Mouse (Mus musculus): ENCODE measurements around the gene Rims3. TPM values are rescaled to one million over a fixed set of nuclear protein-coding genes. Genes with fewer than 3 reads are reported as not detected.

The Rims3 gene
- polyA plus RNA-seq (2015; fragmentation: Illumina TruSeq; extraction: RNeasy Lipid Tissue Mini Kit (QIAGEN cat#74804); ENCODE audit: low read depth, low replicate concordance): 110 TPM

DNA sequence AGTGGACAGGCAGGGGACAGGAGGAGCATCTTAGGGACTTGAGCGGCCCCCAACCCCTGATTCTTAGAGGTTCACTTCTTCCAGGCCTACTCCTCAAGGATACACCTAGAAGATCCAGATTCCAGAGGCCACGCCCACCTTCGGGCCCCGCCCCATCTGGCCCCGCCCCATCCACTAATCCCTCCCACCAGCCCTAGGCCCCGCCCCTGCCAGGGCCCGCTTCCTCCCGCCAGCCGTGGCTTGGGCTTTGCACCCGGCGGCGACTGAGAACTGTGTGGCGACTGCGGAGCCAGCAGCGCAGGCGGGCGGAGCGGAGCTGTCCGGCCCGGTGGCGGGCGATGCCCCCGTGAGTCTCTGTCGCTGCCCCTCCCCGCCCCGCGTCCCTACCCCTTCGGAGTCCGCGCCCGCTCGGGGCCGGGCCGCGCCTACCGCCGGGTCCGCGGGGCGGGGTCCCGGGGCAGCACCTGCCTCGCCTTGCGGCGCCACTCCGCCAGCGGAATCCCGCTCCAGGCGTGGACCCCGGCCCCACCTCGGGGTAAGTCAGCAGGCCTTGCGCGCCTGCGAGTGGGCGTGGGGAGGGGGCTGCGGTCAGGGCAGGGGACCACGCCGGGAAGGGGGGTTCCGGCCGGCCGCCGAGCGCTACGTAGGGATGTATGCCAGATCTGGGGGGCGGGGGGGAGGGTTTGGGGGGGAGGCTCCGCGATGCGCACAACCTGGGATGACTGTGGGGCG is at the start of gene Rims3:
Rims3 (plus strand) TSS at position 229 of the 732 bp plus-strand sequence.

DNA sequence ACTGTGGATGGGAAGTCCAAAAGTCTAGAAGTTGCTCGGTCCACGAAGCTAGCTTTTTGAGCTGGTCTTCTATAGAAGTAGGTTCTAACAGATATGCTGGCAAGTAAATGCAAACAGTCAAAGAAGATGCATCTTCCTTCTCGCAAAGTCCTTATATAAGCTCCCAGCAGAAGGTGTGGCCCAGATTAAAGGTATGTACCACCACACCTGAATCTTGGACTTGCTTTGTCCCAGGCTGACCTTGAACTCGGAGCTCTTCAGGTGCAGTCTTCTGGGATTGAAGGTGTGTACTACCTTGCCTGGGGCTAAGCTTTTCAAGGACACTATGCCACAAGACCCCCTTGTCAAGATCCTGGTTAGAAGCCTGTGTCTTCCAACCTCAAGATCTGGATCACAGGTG is 23.1 kb upstream of the Rims3 start, which contains the start of gene Nfyc:
Nfyc (minus strand) TSS at position 101 of the 400 bp plus-strand sequence.

DNA sequence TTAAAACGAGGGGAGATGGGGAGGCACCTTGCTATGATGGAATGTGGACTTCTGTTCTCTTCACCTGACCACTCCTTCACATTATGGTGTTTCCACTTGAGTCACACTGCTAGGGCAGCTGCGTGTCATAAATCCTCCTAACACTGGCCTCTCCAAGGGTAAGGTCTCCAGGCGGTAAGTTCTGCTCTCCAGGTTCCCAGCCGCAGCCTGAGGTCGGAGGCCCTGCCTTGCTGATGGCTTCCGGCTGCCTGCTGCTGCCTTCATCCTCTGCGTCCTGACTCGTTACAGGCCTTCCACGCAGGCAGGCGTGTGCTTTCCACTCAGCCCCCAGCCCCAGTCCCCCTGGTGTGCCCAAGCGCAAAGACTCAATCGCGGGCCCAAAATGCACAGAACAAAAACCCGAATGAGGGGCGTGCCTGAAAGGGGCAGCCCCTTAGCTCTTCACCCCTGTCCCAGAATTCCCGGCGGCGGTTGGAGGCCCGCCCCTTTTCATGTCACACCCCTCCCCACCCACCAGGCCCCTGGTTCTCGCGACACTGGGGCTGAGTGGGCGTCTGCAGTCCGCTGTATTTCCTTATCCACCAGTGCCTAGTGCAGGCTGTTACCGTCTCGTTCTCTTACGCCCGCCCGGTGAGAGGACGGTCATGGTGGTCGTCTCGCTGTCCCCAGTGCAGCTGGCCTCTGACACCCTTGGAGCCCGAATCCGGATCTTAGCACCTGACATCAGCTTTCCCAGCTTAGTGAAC is 70.1 kb downstream of the Rims3 start, which contains the start of gene Exo5:
Exo5 (minus strand) TSS at position 464 of the 746 bp plus-strand sequence.

Other genes with a start within 250 kb of the Rims3 start
- gene Cited4, start 188.2 kb upstream of the Rims3 start, polyA plus RNA-seq (2015; fragmentation: Illumina TruSeq; extraction: RNeasy Lipid Tissue Mini Kit (QIAGEN cat#74804); ENCODE audit: low read depth, low replicate concordance): 9.3 TPM
- 5.5 TPM for gene Kcnq4, start 106.2 kb upstream of the Rims3 start, polyA plus RNA-seq (2015; fragmentation: Illumina TruSeq; extraction: RNeasy Lipid Tissue Mini Kit (QIAGEN cat#74804); ENCODE audit: low read depth, low replicate concordance)
- gene Nfyc, start 23.2 kb upstream of the Rims3 start, polyA plus RNA-seq (2015; fragmentation: Illumina TruSeq; extraction: RNeasy Lipid Tissue Mini Kit (QIAGEN cat#74804); ENCODE audit: low read depth, low replicate concordance): 48.3 TPM
- gene Exo5, start 70.2 kb downstream of the Rims3 start, polyA plus RNA-seq (2015; fragmentation: Illumina TruSeq; extraction: RNeasy Lipid Tissue Mini Kit (QIAGEN cat#74804); ENCODE audit: low read depth, low replicate concordance): 13.3 TPM
- gene Zfp69, start 96.9 kb downstream of the Rims3 start, polyA plus RNA-seq (2015; fragmentation: Illumina TruSeq; extraction: RNeasy Lipid Tissue Mini Kit (QIAGEN cat#74804); ENCODE audit: low read depth, low replicate concordance): 1.3 TPM
- 119 TPM for gene Smap2, start 162.4 kb downstream of the Rims3 start, polyA plus RNA-seq (2015; fragmentation: Illumina TruSeq; extraction: RNeasy Lipid Tissue Mini Kit (QIAGEN cat#74804); ENCODE audit: low read depth, low replicate concordance)
- 10.8 TPM for gene Col9a2, start 184.6 kb downstream of the Rims3 start, polyA plus RNA-seq (2015; fragmentation: Illumina TruSeq; extraction: RNeasy Lipid Tissue Mini Kit (QIAGEN cat#74804); ENCODE audit: low read depth, low replicate concordance)
- 25.0 TPM for gene Zmpste24, start 243.4 kb downstream of the Rims3 start, polyA plus RNA-seq (2015; fragmentation: Illumina TruSeq; extraction: RNeasy Lipid Tissue Mini Kit (QIAGEN cat#74804); ENCODE audit: low read depth, low replicate concordance)